Mouse (Mus musculus): ENCODE results near the gene Mt1.
A peak's percentile ranks its signal among the peaks of the same experiment; 100 is the strongest.
"Not testable (repeated sequence)": the region's sequence is repeated elsewhere in the genome, so short reads cannot be mapped to it uniquely, and the experiment has no call there.

Gene Mt1

DNA sequence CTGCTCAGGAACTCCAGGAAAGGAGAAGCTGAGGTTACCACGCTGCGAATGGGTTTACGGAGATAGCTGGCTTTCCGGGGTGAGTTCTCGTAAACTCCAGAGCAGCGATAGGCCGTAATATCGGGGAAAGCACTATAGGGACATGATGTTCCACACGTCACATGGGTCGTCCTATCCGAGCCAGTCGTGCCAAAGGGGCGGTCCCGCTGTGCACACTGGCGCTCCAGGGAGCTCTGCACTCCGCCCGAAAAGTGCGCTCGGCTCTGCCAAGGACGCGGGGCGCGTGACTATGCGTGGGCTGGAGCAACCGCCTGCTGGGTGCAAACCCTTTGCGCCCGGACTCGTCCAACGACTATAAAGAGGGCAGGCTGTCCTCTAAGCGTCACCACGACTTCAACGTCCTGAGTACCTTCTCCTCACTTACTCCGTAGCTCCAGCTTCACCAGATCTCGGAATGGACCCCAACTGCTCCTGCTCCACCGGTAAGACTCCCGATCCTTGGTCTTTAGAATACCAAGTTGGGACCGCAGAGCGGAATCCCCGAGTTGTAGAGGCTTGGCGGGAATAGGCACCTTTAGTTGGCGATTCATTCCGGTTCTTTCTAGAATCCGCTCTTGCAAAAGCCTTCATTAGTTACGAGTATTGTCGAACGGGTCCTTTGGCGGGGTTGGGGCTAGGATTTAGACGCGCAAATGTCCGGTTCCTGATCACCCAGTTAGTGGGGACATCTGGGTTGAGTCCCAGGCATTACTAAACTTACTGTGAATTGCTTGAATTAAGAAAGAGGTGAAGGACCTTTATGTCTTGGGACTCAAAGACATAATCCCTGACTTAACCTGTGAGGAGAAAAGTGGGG, at the start of gene Mt1:
Mt1 (plus strand) TSS at position 226 of the 856 bp plus-strand sequence.
- DNase-seq = peak; percentile 92 to 94

DNA sequence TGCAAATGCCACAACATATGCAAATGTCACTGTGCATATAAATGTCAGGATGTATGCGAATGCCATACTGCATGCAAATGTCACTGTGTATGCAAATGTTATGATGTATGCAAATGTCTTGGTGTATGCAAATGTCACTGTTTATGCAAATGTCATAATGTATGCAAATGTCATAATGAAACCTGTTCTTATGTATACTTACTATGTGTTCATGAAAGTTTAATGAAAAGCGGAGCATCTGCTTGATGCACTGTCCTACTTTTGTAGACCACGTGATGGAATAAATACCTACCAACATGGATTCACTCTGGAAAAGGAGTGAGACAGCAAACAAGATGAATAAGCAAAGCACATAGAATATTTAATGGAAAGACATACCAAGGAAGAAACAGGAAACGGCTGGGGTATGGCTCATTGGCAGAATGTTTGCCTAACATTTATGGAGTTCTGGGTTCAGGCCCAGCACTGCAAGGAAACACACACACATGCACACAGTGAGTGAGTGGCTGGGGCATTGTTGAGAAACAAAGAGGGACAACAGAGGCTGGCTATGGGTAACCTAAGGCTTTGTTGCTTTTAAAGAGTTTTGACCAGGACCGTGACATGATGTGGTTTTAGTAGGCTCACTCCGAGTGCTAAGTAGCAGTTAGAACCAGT, 49.6 kb upstream of the Mt1 start:
- DNase-seq = no peak

DNA sequence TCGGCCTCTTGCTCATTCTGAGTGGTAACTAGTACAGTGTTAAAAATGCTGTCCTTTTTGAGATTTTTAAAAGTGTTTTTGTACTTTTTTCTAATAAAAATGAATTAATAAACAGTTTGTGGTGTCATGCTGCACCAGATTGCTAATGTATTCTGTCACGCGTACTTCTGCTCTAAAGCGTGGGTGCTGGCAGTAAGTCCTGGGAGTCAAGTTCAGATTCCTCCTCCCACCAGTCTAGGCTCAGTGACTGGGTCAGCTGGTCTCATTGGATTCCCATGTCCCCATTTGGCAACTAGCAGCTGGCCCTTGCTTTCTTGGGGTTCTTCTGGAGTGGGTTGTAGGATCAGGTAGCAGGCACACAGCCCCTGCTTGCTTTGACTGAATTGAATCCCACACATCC, 48.8 kb upstream of the Mt1 start:
- DNase-seq = no peak

DNA sequence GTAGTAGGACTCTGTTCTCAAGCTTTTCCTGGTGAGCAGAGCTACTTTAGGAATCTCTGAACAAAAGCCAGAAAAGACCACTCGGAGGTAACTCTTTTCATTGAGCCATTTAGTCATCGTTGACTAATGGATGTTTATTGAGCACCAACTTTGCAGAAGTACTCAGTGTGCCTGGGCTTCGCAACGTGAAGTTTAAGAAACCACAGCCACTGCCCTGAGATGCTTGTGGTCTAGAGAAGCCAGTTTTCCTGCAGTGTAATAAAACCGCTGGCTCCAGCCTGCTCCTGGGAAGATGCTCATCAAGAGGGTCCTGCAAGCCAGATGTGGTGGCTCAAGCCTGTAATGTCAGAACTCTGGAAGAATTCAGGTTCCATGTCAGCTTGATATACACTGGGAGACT, 46.8 kb upstream of the Mt1 start:
- no peak for DNase-seq

DNA sequence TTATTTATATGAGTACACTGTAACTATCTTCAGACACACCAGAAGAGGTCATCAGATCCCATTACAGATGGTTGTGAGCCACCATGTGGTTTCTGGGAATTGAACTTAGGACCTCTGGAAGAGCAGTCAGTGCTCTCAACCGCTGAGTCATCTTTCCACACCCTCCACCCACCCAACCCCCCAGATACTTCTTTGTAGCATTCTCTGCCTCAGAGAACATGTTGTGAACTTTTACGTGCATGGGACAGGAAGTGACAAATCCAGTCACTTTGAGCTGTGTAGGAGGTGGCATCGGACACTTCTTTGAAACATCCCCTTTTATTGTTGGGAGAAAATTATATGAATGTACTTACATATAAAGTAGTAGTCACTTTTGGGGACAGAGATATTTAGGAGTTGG, 44.3 kb upstream of the Mt1 start:
- peak in 1 of 2 experiments; percentile 3 for DNase-seq

DNA sequence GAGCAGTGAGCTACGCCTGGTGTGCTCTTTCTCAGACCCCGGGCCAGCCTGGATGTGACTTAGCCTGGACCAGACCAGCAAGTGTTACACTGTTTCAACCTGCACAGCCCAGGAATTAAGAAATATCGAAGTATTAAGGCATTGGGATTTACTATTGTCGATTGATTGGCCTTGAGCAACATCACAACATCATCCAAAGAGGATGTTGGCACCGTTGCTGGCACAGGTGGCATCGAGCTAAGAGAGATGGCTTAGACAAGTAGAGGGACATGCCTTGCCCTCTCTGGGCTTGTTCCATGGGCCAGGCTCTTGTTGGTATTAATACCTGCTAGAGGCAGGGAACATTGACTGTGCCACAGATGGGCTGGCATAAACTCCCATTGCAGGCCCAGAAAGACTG, 43.3 kb upstream of the Mt1 start:
- DNase-seq = no peak

DNA sequence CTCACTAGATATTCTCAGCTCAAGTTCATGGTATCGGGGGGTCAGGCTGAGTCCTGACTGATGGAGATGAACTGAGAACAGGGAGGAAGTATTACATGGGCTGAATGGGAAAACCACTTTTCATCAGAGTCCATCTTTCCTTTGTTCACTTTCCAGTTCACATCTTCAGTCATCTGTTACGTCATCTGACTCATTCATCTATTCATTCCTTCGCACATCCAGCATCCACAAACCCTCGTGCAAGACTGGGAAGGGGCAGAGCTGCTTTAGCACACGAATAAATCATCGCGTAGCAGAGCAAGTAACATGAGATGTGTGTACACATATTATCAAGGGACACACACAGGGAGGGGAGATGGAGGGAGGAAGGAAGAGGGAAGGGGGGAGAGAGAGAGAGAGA, 42.7 kb upstream of the Mt1 start:
- DNase-seq = no peak

DNA sequence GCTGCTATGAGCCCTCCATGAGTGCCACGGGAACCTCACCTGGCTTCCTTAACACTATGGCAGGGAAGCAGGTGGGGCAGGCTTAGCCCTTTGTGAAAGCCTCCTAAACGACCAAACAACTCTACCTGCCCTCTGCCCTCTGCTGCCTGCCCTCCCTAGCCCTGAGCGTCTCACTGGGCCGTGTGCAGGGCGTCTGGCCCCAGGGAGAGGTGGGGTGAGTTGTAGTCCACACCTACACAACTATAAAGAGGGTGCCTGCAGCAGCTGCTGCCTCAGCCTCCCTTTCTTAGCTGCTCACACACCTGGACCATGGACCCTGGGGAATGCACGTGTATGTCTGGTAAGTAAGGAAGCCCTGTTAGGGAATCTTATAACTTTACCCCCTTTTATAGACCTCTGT, 41.9 kb upstream of the Mt1 start, which contains the start of gene Mt4:
Mt4 (plus strand) TSS at position 265 of the 400 bp plus-strand sequence.
- DNase-seq = no peak

DNA sequence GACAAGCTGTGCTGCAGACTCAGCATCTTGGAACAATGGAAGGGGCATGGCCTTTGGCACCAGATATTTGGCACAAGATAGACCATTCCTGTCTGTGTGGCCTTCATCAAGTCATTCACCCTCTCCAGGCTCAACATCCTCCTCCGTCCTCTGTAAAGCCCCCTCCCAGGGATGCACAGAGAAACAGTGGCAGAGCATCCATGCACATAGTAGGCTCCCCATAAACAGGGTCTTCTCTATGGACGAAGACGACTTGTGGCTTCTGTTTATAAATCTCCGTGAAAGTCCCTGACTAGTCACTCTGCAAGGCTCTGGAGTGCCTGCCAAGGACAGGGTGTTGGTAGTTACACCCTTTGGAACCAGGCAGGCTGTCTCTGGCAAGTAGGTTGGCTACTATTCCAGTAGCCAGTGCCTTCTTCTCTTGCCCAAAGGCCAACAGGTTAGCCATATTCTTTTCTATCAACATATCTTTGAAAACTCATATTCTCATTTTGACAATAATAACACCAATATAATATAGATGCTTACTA, 38.6 kb upstream of the Mt1 start:
- no peak for DNase-seq

DNA sequence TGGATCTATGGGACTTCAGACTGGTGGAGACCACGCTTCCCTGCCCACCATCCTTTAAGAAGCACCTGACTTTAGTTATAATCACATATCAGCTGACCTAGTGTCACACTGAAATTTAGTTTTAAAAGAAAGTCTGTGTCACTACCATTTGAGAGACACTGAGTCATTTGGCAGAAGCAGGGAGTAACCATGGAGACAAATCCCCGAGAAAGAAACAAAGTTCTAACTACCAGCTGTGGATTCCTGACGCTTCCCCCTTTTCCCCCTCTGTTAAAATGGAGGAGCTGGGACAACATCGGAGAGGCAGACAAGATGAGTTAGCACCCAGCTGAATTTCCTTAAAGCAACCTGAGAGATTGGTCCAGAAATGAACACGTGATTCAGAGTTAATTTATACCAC, 30.6 kb upstream of the Mt1 start:
- no peak for DNase-seq

DNA sequence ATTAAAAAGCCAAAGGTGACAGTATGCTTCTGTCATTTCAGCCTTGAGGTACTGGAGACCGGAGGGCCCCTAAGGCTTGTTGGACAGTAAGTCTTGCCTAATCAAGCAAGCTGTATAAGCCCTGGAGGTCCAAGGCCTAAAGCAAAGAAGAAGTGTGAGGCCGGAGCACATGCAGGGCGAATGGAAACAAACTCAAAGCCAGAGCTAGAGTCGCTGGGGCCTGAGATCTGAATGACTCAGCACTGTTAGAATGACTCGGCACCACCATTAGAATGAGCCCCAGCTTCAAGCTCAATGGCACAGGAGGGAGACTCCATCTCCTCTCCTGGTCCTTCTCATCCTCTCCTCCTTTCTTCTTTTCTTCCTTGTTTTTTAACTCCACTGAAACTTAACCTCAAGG, 28.0 kb upstream of the Mt1 start:
- DNase-seq = no peak

DNA sequence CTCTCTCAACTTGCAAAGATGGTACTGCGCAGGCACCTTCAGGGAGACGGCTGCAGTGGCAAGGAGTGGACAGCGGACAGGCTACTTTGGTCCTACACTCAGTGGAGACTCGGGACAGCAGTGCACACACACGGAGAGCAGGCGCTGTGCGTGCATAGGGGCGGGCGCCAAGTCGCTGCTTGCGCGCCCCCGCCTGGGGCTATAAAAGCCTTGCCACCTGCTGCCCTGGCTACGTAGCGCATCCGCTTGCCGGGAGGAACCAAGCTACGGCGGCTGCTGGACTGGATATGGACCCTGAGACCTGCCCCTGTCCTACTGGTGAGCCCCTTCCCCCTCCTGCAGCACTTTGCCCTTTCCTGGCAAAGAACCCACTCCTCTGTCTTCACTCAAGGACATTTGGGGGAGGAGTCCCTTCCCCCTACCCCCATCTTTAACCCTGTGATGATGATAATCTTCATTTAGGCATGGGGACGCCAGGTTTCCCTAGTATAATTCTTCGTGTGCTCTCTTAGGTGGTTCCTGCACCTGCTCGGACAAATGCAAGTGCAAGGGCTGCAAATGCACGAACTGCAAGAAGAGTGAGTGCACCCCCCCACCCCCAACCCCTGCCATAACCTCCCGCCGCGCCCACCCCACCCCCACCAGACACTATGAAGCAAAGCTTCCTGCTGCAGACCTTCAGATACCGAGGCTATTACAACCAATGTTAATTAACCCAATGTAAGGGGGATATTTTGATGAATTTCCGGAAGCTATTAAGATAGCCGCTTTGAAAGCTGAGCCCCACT, 26.2 kb upstream of the Mt1 start, which contains the start of gene Mt3:
Mt3 (plus strand) TSS at position 95 of the 788 bp plus-strand sequence.
- peak; percentile 14 to 62 for DNase-seq

DNA sequence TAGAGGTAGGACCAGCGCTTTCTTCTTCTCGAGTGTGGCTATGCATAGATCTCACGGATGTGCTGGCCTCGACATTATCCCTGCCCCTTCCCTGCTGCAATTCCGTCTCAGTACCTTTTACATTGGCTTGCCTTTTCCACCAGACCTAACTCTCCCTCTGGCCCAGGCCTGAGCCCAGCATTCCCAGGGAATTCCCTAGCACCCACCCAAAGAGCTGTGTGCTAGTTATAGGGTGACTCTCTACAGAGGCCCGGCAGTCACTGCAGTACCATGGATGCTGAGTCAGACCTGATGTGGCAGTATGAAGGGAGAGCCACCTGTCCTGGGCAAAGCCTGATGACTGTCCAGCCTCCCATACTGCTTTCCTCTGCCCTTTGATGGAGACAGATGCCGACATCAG, 25.4 kb upstream of the Mt1 start:
- no peak for DNase-seq

DNA sequence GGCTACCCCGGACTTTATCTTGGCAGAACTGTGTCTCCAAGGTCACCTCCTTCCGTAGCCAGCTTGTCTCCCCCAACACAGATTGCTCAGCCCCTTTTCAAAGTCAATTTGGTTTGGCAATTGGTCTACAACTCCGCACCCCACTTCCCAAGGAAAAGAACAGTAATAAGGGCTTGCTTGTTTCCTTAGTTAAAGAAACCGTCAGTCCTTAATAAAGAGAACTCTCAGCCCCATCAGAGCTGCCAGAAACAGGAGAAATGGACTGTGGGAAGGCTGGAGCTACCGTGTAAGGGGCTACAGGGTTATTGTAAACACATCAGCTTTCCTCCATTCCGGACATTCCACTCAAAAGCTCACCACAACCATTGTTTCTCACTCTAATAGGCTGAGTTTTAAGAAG, 24.3 kb upstream of the Mt1 start:
- no peak for DNase-seq

DNA sequence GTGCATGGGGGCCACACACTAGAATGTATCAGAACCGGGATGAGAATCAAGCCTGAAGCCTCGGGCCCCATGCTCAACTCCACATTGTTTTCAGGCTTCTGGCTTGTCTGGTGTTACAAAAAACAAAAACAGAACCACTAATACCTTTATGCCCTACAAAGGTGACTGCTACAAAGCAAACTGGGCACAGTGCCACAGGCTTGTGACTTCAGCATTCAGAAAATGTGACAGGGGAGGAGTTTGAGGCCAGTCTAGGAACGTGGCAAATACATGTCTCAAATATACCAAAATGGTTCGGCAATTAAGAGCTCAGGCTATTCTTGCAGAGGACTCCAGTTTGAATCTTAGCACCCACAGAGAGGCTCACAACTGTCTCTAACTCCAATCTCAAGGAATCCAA, 22.8 kb upstream of the Mt1 start:
- DNase-seq = peak; percentile 29 to 61

DNA sequence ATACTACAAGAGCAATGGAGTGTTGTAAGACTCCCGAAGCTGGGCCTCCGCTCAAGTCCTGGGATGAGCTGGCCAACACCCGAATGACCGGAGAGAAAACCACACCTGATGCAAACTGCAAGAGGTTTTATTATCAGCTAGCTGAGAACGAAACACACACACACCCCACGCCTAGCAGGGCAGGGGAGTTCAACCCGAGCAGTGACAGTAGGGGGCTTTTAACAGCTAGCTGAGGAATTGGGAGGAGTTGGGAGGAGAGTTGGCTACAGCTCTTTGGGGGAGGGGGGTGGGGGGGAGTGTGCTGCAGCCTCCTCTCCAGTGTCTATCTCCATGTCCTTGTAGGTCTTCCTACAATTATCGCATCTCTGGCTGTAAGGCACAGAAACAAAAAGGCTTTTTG, 13.1 kb upstream of the Mt1 start:
- DNase-seq = not testable (repeated sequence)

DNA sequence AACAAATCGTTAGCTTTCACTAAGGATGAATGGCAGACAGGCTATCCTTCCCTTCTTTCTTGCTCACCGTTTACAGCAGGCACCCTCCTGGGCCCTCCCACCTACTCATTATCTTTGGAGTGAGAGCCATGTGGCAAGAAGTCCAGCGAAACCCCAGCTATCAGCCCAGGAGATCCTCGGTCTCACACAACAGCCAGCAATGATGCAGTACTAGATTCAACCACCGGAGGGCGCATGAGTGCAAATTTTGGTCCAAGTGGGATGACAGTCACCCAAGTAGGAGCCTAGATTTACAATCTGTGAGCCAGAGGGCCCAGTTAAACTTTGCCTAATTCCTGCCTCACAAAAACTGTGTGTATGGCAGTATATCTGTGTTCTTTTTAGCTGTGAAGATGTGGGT, 11.6 kb upstream of the Mt1 start:
- peak; percentile 86 to 94 for DNase-seq

DNA sequence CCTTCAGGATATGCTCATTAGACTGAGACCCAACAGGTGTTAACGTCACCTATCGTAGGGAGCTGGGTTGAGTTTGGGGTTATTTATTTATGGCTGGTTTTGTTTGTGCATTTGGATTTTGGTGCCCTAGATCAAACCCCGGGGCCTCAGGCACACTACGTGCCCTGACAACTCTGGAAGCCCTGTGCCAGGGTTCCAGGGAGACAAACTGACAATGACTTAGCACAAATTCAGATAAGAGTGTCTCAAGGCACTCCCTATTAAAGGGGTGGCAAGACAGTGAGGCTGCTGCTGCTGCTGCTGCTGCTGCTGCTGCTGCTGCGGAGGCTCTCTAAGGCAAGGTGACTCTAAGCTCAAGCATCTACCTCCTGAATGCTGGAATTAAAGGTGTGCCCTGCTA, 9.3 kb upstream of the Mt1 start:
- no peak for DNase-seq

DNA sequence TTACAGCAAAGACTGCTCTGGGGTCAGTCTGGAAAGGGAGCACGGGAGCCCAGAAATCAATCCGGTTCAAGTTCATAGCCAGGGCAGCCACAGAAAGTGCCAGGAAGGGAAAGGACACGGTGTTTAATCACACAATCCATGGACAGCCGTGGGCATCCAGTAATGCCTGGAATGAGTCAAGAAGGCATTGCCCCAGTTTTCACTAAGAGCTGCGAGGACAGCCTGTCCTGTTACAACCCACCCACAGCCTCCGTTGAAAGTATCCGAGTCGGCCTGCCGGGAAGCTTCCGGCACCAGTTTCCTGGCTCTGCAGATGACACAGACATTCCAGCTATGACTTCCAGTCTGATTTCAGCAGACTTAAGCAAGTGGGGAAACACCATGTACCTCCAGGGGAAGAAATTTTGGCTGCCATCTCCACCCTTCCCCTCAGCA, 7.5 kb upstream of the Mt1 start:
- DNase-seq = peak; percentile 47 to 60

DNA sequence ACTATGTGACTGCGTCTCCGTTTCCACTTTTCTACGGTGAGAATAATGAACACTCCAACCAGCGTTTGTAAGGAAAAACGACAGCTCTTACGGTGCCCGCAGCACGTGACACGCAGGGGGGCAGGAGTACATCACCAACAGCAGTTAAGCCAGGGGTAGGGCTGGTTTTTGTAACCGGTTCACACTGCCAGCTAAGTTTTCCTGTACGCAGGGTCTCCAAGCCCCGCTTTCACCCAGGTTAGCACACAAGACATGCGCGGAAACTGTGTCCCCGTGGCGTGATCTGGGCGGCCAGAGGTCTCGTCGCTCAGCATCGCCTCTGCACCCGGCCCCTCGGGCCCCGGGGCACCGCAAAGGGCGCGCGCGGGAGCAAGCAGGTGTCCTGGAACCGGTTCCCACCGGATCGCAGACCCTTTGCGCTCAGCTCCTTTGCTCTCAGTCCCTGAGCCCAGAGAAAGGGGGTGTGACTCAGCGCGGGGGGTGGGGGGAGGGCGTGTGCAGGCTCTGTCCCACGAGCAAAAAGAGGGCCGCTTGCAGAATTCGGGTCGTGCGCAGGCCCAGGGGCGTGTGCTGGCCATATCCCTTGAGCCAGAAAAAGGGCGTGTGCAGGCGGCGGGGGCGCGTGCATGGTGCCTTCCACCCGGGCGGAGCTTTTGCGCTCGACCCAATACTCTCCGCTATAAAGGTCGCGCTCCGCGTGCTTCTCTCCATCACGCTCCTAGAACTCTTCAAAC, 6.6 kb upstream of the Mt1 start, which contains the start of gene Mt2:
Mt2 (plus strand) TSS at position 590 of the 734 bp plus-strand sequence.
- peak; percentile 75 to 84 for DNase-seq

DNA sequence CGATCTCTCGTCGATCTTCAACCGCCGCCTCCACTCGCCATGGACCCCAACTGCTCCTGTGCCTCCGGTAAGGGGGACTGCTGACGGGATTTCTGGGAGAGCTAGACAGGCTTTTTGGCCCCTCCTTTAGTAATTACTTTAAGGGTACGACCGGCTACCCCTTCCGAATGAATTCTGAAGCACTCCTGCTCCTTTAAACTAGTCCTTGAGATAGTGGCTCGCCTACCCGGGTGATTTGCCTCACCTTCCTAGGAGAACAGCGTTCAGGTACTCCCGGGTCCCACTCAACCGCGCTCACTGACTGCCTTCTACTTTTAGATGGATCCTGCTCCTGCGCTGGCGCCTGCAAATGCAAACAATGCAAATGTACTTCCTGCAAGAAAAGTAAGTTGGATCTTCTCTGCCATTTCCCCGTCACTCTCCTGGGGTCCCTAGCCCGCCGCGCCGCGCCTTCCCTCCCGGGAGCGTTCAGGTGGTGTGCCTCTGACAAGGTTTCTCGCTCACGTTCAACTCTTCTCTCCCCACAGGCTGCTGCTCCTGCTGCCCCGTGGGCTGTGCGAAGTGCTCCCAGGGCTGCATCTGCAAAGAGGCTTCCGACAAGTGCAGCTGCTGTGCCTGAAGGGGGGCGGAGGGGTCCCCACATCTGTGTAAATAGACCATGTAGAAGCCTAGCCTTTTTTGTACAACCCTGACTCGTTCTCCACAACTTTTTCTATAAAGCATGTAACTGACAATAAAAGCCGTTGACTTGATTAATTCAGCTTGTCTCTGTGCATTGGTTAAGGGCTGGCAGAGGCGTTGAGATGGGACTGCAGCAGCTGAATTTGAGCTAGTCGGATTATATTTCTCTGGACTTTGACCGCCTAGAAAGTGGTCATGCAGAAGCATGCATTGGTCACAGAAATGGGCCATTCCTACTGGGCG, 5.8 kb upstream of the Mt1 start:
- DNase-seq = peak in 1 of 2 experiments; percentile 23
